Mouse (Mus musculus) CH12.LX (cell line): ENCODE measurements around the gene Saa4. TPM values are rescaled to one million over a fixed set of nuclear protein-coding genes. Genes with fewer than 3 reads are reported as not detected.

ENCODE experiments used
- DNase-seq: peaks from one replicate; pipeline ENCODE4 v3.0.0-alpha.2; 2013; ENCODE audit errors: extremely low read depth
- H3K27ac ChIP-seq: 2 replicates; pipeline ENCODE4 v1.5.1; 2012; ENCODE audit warnings: low read depth, mild to moderate bottlenecking, control low read depth, moderate library complexity; ENCODE audit not compliant: insufficient read depth
- H3K27me3 ChIP-seq: replicated peaks from 2 replicates; pipeline ENCODE3; 2012; ENCODE audit warnings: inconsistent platforms
- H3K36me3 ChIP-seq, 2 experiments: replicated peaks in 1 of 2; 2 replicates each; pipeline versions ENCODE3 to v1.6.1; 2012; ENCODE audit warnings: inconsistent platforms in 1 of 2, low read length in 1 of 2, mild to moderate bottlenecking in 1 of 2, mixed read lengths in 1 of 2, moderate library complexity in 1 of 2; ENCODE audit not compliant: control insufficient read depth in 1 of 2, insufficient read depth in 1 of 2
- H3K4me1 ChIP-seq, 2 experiments: 2 replicates each; pipeline ENCODE4 v1.6.1; 2012; ENCODE audit warnings: inconsistent platforms in 1 of 2, moderate library complexity in 1 of 2; ENCODE audit not compliant: insufficient read depth in 2 of 2, control insufficient read depth in 1 of 2
- H3K4me2 ChIP-seq: 2 replicates; pipeline ENCODE4 v1.6.1; 2012; ENCODE audit warnings: low read depth, mild to moderate bottlenecking, control low read depth; ENCODE audit not compliant: poor library complexity, insufficient read depth, severe bottlenecking
- H3K4me3 ChIP-seq, 3 experiments: fragments of 150-350 bp in 1 of 3; sonication (generic) in 1 of 3; replicated peaks in 1 of 3; 2 replicates each; pipeline versions ENCODE3 to v1.5.1; 2011 to 2012; ENCODE audit warnings: low read depth in 2 of 3, low read length in 2 of 3, mild to moderate bottlenecking in 2 of 3, moderate library complexity in 2 of 3, control low read depth in 1 of 3, improper control_type of control experiment in 1 of 3, inconsistent platforms in 1 of 3, mixed read lengths in 1 of 3; ENCODE audit not compliant: poor library complexity in 1 of 3
- H3K79me2 ChIP-seq: replicated peaks from 2 replicates; pipeline ENCODE4 v1.6.1; 2012; ENCODE audit warnings: mild to moderate bottlenecking, moderate library complexity; ENCODE audit not compliant: control insufficient read depth, poor library complexity, insufficient read depth, severe bottlenecking; ENCODE audit errors: extremely low read depth
- H3K9ac ChIP-seq: 2 replicates; pipeline ENCODE4 v1.6.1; 2012; ENCODE audit warnings: low read depth, mild to moderate bottlenecking, control low read depth, moderate library complexity; ENCODE audit not compliant: insufficient read depth
- H3K9me3 ChIP-seq: replicated peaks from 2 replicates; pipeline ENCODE3; 2012; ENCODE audit warnings: low read length, inconsistent platforms, mixed read lengths
- CHD1 ChIP-seq: IDR thresholded peaks from 2 replicates; pipeline ENCODE4 v1.6.1; 2012; ENCODE audit warnings: low read depth, low read length, improper control_type of control experiment, inconsistent platforms
- CTCF ChIP-seq, 2 experiments: IDR thresholded peaks in 1 of 2; conservative IDR thresholded peaks in 1 of 2; 2 replicates each; pipeline ENCODE4 v1.5.1; 2011 to 2012; ENCODE audit warnings: low read depth in 2 of 2, low read length in 2 of 2, improper control_type of control experiment in 1 of 2, inconsistent platforms in 1 of 2, mild to moderate bottlenecking in 1 of 2, moderate library complexity in 1 of 2
- E2F4 ChIP-seq: IDR thresholded peaks from 2 replicates; pipeline ENCODE4 v1.6.1; 2011; ENCODE audit warnings: low read depth, low read length, improper control_type of control experiment; ENCODE audit not compliant: insufficient replicate concordance
- IRF4 ChIP-seq: IDR thresholded peaks from 2 replicates; pipeline ENCODE4 v1.6.1; 2014; ENCODE audit warnings: low read depth, mild to moderate bottlenecking, inconsistent platforms, low read length, improper control_type of control experiment
- JUN ChIP-seq: IDR thresholded peaks from 2 replicates; pipeline ENCODE4 v1.6.1; 2011; ENCODE audit warnings: low read depth, mild to moderate bottlenecking, low read length, improper control_type of control experiment, moderate library complexity; ENCODE audit not compliant: insufficient read depth
- JUND ChIP-seq: conservative IDR thresholded peaks from 2 replicates; pipeline ENCODE4 v1.6.1; 2011; ENCODE audit warnings: low read depth, low read length, improper control_type of control experiment
- MAFK ChIP-seq: IDR thresholded peaks from 2 replicates; pipeline ENCODE4 v1.6.1; 2011; ENCODE audit warnings: low read length, improper control_type of control experiment; ENCODE audit not compliant: insufficient replicate concordance
- MAX ChIP-seq: IDR thresholded peaks from 2 replicates; pipeline ENCODE4 v1.6.1; 2011; ENCODE audit warnings: low read length, improper control_type of control experiment
- MAZ ChIP-seq: IDR thresholded peaks from 2 replicates; pipeline ENCODE4 v1.6.1; 2012; ENCODE audit warnings: low read depth, mild to moderate bottlenecking, inconsistent platforms, low read length, improper control_type of control experiment, moderate library complexity
- MXI1 ChIP-seq: IDR thresholded peaks from 2 replicates; pipeline ENCODE4 v1.6.1; 2011; ENCODE audit warnings: mild to moderate bottlenecking, low read depth, low read length, improper control_type of control experiment
- NELFE ChIP-seq: IDR thresholded peaks from 2 replicates; pipeline ENCODE4 v1.6.1; 2011; ENCODE audit warnings: low read depth, low read length, improper control_type of control experiment
- NRF1 ChIP-seq: IDR thresholded peaks from 2 replicates; pipeline ENCODE4 v1.6.1; 2014; ENCODE audit warnings: low read depth, mild to moderate bottlenecking, inconsistent platforms, low read length, improper control_type of control experiment, moderate library complexity
- PAX5 ChIP-seq: IDR thresholded peaks from 2 replicates; pipeline ENCODE4 v1.6.1; 2012; ENCODE audit warnings: low read length, inconsistent platforms, mixed read lengths
- POLR2A ChIP-seq: IDR thresholded peaks from 2 replicates; pipeline ENCODE4 v1.6.1; 2011; ENCODE audit warnings: low read depth, mild to moderate bottlenecking, improper control_type of control experiment, low read length
- RAD21 ChIP-seq: IDR thresholded peaks from 2 replicates; pipeline ENCODE4 v1.6.1; 2011; ENCODE audit warnings: low read depth, mild to moderate bottlenecking, low read length, improper control_type of control experiment, moderate library complexity
- RCOR1 ChIP-seq: conservative IDR thresholded peaks from 2 replicates; pipeline ENCODE4 v1.6.1; 2012; ENCODE audit warnings: low read depth, mild to moderate bottlenecking, inconsistent platforms, low read length, improper control_type of control experiment
- SIN3A ChIP-seq: IDR thresholded peaks from 2 replicates; pipeline ENCODE4 v1.6.1; 2012; ENCODE audit warnings: low read length, improper control_type of control experiment, inconsistent platforms
- SMC3 ChIP-seq: IDR thresholded peaks from 2 replicates; pipeline ENCODE4 v1.6.1; 2011; ENCODE audit warnings: low read depth, low read length, improper control_type of control experiment
- TBP ChIP-seq: conservative IDR thresholded peaks from 2 replicates; pipeline ENCODE4 v1.6.1; 2011; ENCODE audit warnings: low read depth, low read length, improper control_type of control experiment
- USF1 ChIP-seq: IDR thresholded peaks from 2 replicates; pipeline ENCODE4 v1.6.1; 2014; ENCODE audit warnings: low read depth, mild to moderate bottlenecking, inconsistent platforms, low read length, improper control_type of control experiment
- USF2 ChIP-seq: conservative IDR thresholded peaks from 2 replicates; pipeline ENCODE4 v1.6.1; 2011; ENCODE audit warnings: low read depth, low read length, improper control_type of control experiment
- ZC3H11A ChIP-seq: IDR thresholded peaks from 2 replicates; pipeline ENCODE4 v1.6.1; 2012; ENCODE audit warnings: low read depth, mild to moderate bottlenecking, inconsistent platforms, low read length, improper control_type of control experiment
- ZKSCAN1 ChIP-seq: IDR thresholded peaks from 2 replicates; pipeline ENCODE4 v1.6.1; 2012; ENCODE audit warnings: low read depth, inconsistent platforms, low read length, improper control_type of control experiment, borderline replicate concordance
- ZMIZ1 ChIP-seq: IDR thresholded peaks from 2 replicates; pipeline ENCODE4 v1.6.1; 2012; ENCODE audit warnings: low read depth, mild to moderate bottlenecking, inconsistent platforms, low read length, improper control_type of control experiment
- ZNF384 ChIP-seq: IDR thresholded peaks from 2 replicates; pipeline ENCODE4 v1.6.1; 2012; ENCODE audit warnings: low read depth, low read length, improper control_type of control experiment, inconsistent platforms
- dilution Hi-C: fragments of 300-500 bp; cut with MboI; formaldehyde crosslinking; loops from 2 replicates; pipeline ENCODE4 v1.14.3; 2020; ENCODE audit warnings: low sequenced_read_pairs; ENCODE audit not compliant: extremely low pct_unique_long_range_greater_than_20kb, extremely low pct_ligation_motif_present
- in situ Hi-C: fragments of 300-500 bp; cut with MboI; formaldehyde crosslinking; loops from 3 replicates; pipeline ENCODE4 v1.14.3; 2019; ENCODE audit warnings: low sequenced_read_pairs, low pct_ligation_motif_present, low pct_unique_long_range_greater_than_20kb, mixed read lengths
- polyA plus RNA-seq: library from polyadenylated mRNA; unstranded; fragments of >175 nt; gene quantifications from 2 replicates; pipeline ENCODE4 v1.2.1, GENCODE M21; 2012; ENCODE audit warnings: low read depth; ENCODE audit not compliant: insufficient read length
- total RNA-seq, 2 experiments: library from RNA; depleted of rRNA; stranded (reverse); fragments of 300-350 nt in 1 of 2; fragments of >200 nt in 1 of 2; gene quantifications; 2 replicates each; pipeline ENCODE4 v1.2.3; 2012 to 2014

The Saa4 gene
- total and polyA plus RNA-seq, 3 experiments = not detected

GRCm38 (mm10) chr7:46762601-46763000 lies 30.2 kb upstream of the Saa4 start:
- no peak overlapping the region for H3K4me3 ChIP-seq
- no peak overlapping the region for H3K4me2 ChIP-seq
- no peak overlapping the region for H3K27ac ChIP-seq
- H3K79me2 ChIP-seq = no peaks in the 10 kb centered on the region
- no peak for DNase-seq
- TF ChIP-seq SMC3 = no peak
- no peak for TF ChIP-seq RCOR1
- no peak for TF ChIP-seq JUN
- TF ChIP-seq CTCF (conservative IDR thresholded peaks at IDR 0.05 in 1 of 2, IDR thresholded peaks at IDR 0.05 in 1 of 2; ENCODE audit: low read depth in 2 of 2, low read length in 2 of 2) = no peak
- no peak for TF ChIP-seq ZKSCAN1
- no peak for TF ChIP-seq E2F4
- no peak for TF ChIP-seq MAX
- TF ChIP-seq MAFK = no peak
- no peak for TF ChIP-seq MAZ
- no peak for TF ChIP-seq CHD1
- H3K9me3 ChIP-seq = no peaks in the 10 kb centered on the region
- dilution Hi-C loops = no loop called here
- no peak overlapping the region for H3K9ac ChIP-seq
- peaks cover 41 to 83% of the 10 kb centered on the region in 2 experiments for H3K36me3 ChIP-seq
- no peaks in the 10 kb centered on the region for H3K4me1 ChIP-seq
- H3K27me3 ChIP-seq = no peaks in the 10 kb centered on the region
- in situ Hi-C loops = no loop called here

- TF ChIP-seq NELFE (no peak), TBP (no peak), PAX5 (no peak), POLR2A (no peak), IRF4 (no peak)
- Histone ChIP-seq H3K27ac (no peak overlapping the region), H3K4me3 (no peak overlapping the region)
These were observed 28.8 kb upstream of the Saa4 start for GRCm38 (mm10) chr7:46761049-46761795.

GRCm38 (mm10) chr7:46751490-46751889 lies 19.1 kb upstream of the Saa4 start, which contains the start of gene Saa2:
Saa2 (plus strand) TSS chr7:46751790.
- in situ Hi-C loops (no loop called here), dilution Hi-C loops (no loop called here)
- no peak for DNase-seq
- H3K36me3 ChIP-seq = no peaks in the 10 kb centered on the region
- no peaks in the 10 kb centered on the region for H3K27me3 ChIP-seq
- H3K9me3 ChIP-seq = no peaks in the 10 kb centered on the region
- no peak within 1 kb of the TSS for H3K4me3 ChIP-seq
- no peak within 1 kb of the TSS for H3K4me2 ChIP-seq
- H3K9ac ChIP-seq = no peak within 1 kb of the TSS
- no peak within 1 kb of the TSS for H3K27ac ChIP-seq
- peaks cover 12 to 35% of the 10 kb centered on the region in 2 experiments for H3K4me1 ChIP-seq
- no peaks in the 10 kb centered on the region for H3K79me2 ChIP-seq
- TF ChIP-seq USF1 (no peak), NRF1 (no peak), JUND (no peak), RAD21 (no peak), ZNF384 (no peak), ZC3H11A (no peak), USF2 (no peak), ZKSCAN1 (no peak), SIN3A (no peak), MAX (no peak), ZMIZ1 (no peak), IRF4 (no peak), MXI1 (no peak)
- TF ChIP-seq, all 38 proteins: peak for 0

More at GRCm38 (mm10) chr7:46761049-46761795, 28.8 kb upstream of the Saa4 start:
- H3K9me3 ChIP-seq = no peaks in the 10 kb centered on the region
- H3K4me1 ChIP-seq = no peaks in the 10 kb centered on the region
- dilution Hi-C loops = no loop called here
- no peaks in the 10 kb centered on the region for H3K27me3 ChIP-seq
- no peak overlapping the region for H3K9ac ChIP-seq
- no peak for DNase-seq
- no peaks in the 10 kb centered on the region for H3K79me2 ChIP-seq
- no peak overlapping the region for H3K4me2 ChIP-seq
- in situ Hi-C loops = no loop called here
- H3K36me3 ChIP-seq = peaks cover 41 to 71% of the 10 kb centered on the region in 2 experiments
